Mouse (Mus musculus) adrenal gland, adult 18-20 months (tissue): ENCODE data around the gene Zbtb8os. TPM values are rescaled to one million over a fixed set of nuclear protein-coding genes. Genes with fewer than 3 reads are reported as not detected.

Experiments
- total RNA-seq, 2 experiments: library from RNA; stranded (reverse); gene quantifications; 1 replicate in 1 of 2; 2 replicates in 1 of 2; pipeline ENCODE4 v1.2.3; 2021

Zbtb8os gene
- total RNA-seq, 2 experiments from 2014 or later, result 49.4 to 52.4 TPM

Other genes starting within 250 kb of the Zbtb8os start
- not detected for gene Tmem54, start 230.1 kb upstream of the Zbtb8os start, total RNA-seq
- gene Hpca, start 213.7 kb upstream of the Zbtb8os start, total RNA-seq, result 1 to 10 TPM; 2.1 to 3.1 TPM
- gene Fndc5, start 198.7 kb upstream of the Zbtb8os start, total RNA-seq, result 1 to 10 TPM; 2.1 to 6.3 TPM
- gene S100pbp, start 146.0 kb upstream of the Zbtb8os start, total RNA-seq, result 10 to 100 TPM; 17.6 to 19.9 TPM
- gene Yars, start 145.9 kb upstream of the Zbtb8os start, total RNA-seq, result 10 to 100 TPM; 77.3 to 77.4 TPM
- 10 to 100 TPM; 18.1 to 22.1 TPM for gene C77080, start 74.3 kb upstream of the Zbtb8os start, total RNA-seq
- 1 to 10 TPM in 1 of 2 experiments, under 1 TPM in 1; 0.76 to 1.5 TPM for gene Sync, start 48.1 kb upstream of the Zbtb8os start, total RNA-seq
- gene Rbbp4, start 325 bp upstream of the Zbtb8os start, total RNA-seq, result 100 to 1,000 TPM; 128 to 132 TPM
- 1 to 10 TPM; 2.7 to 3.7 TPM for gene Zbtb8a, start 42.4 kb downstream of the Zbtb8os start, total RNA-seq
- gene Zbtb8b, start 105.2 kb downstream of the Zbtb8os start, total RNA-seq, result under 1 TPM; 0.13 to 0.45 TPM
- 10 to 100 TPM; 56.8 to 71.5 TPM for gene Bsdc1, start 125.9 kb downstream of the Zbtb8os start, total RNA-seq
- not detected for gene Tssk3, start 155.3 kb downstream of the Zbtb8os start, total RNA-seq
- not detected for gene Fam229a, start 155.5 kb downstream of the Zbtb8os start, total RNA-seq
- gene Marcksl1, start 177.9 kb downstream of the Zbtb8os start, total RNA-seq, result 10 to 100 TPM; 29.3 to 30.4 TPM
- 10 to 100 TPM; 38.9 to 48.2 TPM for gene Hdac1, start 207.0 kb downstream of the Zbtb8os start, total RNA-seq
- gene Lck, start 237.9 kb downstream of the Zbtb8os start, total RNA-seq, result 1 to 10 TPM; 1.8 to 2.3 TPM
- gene Fam167b, start 242.9 kb downstream of the Zbtb8os start, total RNA-seq, result 10 to 100 TPM; 28.2 to 31.4 TPM